Mouse (Mus musculus) left cerebral cortex, postnatal 25 days (tissue): ENCODE measurements at regions not wholly inside any gene's neighbourhood (a gene's known extent, or its start where the extent isn't known, plus 50 kb on each side); places are given as distances from the start of the nearest gene placed in this dataset.
A peak's percentile ranks its signal among the peaks of the same experiment; 100 is the strongest.

Source experiments
- DNase-seq, 2 experiments: peaks; one replicate each; pipeline ENCODE4 v3.0.0; 2022; ENCODE audit warnings: low spot score in 2 of 2, mixed read lengths in 1 of 2
- intact Hi-C: fragments of 180-260 bp; cut with DNase I; formaldehyde crosslinking; loops from one replicate; pipeline ENCODE4 v1.15.1; 2025

- DNase-seq = peak in 1 of 2 experiments; percentile 55
- intact Hi-C loops = no loop called here
These were observed 2036.2 kb upstream of the Gm12353 start for GRCm38 (mm10) chr4:17569061-17569460.
